Mouse (Mus musculus): Measurements from ENCODE around the gene Cd79a. TPM values are rescaled to one million over a fixed set of nuclear protein-coding genes. Genes with fewer than 3 reads are reported as not detected.

Cd79a gene
- total and polyA plus RNA-seq, 3 experiments = 51.8 to 422 (median 75.2) TPM

- Histone ChIP-seq H3K4me3 (replicated peaks in 1 of 3; ENCODE audit: low read depth in 2 of 3, low read length in 2 of 3, poor library complexity in 1 of 3) (peak overlapping the region; percentile 99 to 100 (median 100)), H3K9me3 (replicated peaks; ENCODE audit: low read length) (no peaks in the 10 kb centered on the region), H3K36me3 (replicated peaks in 1 of 2; ENCODE audit: control insufficient read depth in 1 of 2, insufficient read depth in 1 of 2, low read length in 1 of 2) (peaks cover 51 to 62% of the 10 kb centered on the region in 2 experiments), H3K27ac (ENCODE audit: insufficient read depth, low read depth) (peak overlapping the region; percentile 29; the same call in 1 of the 2 replicates), H3K79me2 (replicated peaks; ENCODE audit: control insufficient read depth, extremely low read depth, insufficient read depth, poor library complexity, severe bottlenecking) (peaks cover 42% of the 10 kb centered on the region), H3K9ac (ENCODE audit: insufficient read depth, low read depth) (peak overlapping the region; percentile 100), H3K27me3 (replicated peaks) (no peaks in the 10 kb centered on the region), H3K4me1 (ENCODE audit: control insufficient read depth in 1 of 2, insufficient read depth in 2 of 2) (peaks cover 0 to 50% of the 10 kb centered on the region in 2 experiments; a peak in 2 of 4 replicates), H3K4me2 (ENCODE audit: insufficient read depth, low read depth, poor library complexity, severe bottlenecking) (peak overlapping the region; percentile 94)
- in situ Hi-C loops (cut with MboI; ENCODE audit: low pct_ligation_motif_present, low pct_unique_long_range_greater_than_20kb, low sequenced_read_pairs) (loop anchor here (5.0 kb wide), 1 partner anchor 65 kb away; no protein-coding TSS in a partner anchor), dilution Hi-C loops (cut with MboI; ENCODE audit: extremely low pct_ligation_motif_present, extremely low pct_unique_long_range_greater_than_20kb, low sequenced_read_pairs) (no loop called here)
- TF ChIP-seq CTCF (conservative IDR thresholded peaks at IDR 0.05 in 1 of 2, IDR thresholded peaks at IDR 0.05 in 1 of 2; ENCODE audit: low read depth in 2 of 2, low read length in 2 of 2) (no peak), SIN3A (IDR thresholded peaks at IDR 0.05; ENCODE audit: low read length) (no peak), MAX (IDR thresholded peaks at IDR 0.05; ENCODE audit: low read length) (no peak), NELFE (IDR thresholded peaks at IDR 0.05; ENCODE audit: low read depth, low read length) (no peak), CHD1 (IDR thresholded peaks at IDR 0.05; ENCODE audit: low read depth, low read length) (no peak), RAD21 (IDR thresholded peaks at IDR 0.05; ENCODE audit: low read depth, low read length) (no peak), NRF1 (IDR thresholded peaks at IDR 0.05; ENCODE audit: low read depth, low read length) (no peak), ZC3H11A (IDR thresholded peaks at IDR 0.05; ENCODE audit: low read depth, low read length) (no peak), MAFK (IDR thresholded peaks at IDR 0.05; ENCODE audit: insufficient replicate concordance, low read length) (no peak), ETS1 (conservative IDR thresholded peaks at IDR 0.05; ENCODE audit: low read depth, low read length) (no peak), HCFC1 (IDR thresholded peaks at IDR 0.05; ENCODE audit: low read depth, low read length) (no peak), ZNF384 (IDR thresholded peaks at IDR 0.05; ENCODE audit: low read depth, low read length) (no peak), MAZ (IDR thresholded peaks at IDR 0.05; ENCODE audit: low read depth, low read length) (no peak), JUND (conservative IDR thresholded peaks at IDR 0.05; ENCODE audit: low read depth, low read length) (no peak), POLR2A (IDR thresholded peaks at IDR 0.05; ENCODE audit: low read depth, low read length) (no peak)
- DNase-seq (ENCODE audit: extremely low read depth) = no peak
These were observed 10.1 kb upstream of the Cd79a start for GRCm38 (mm10) chr7:24887096-24887495.

- H3K36me3 ChIP-seq (replicated peaks in 1 of 2; ENCODE audit: control insufficient read depth in 1 of 2, insufficient read depth in 1 of 2, low read length in 1 of 2) = peaks cover 51 to 62% of the 10 kb centered on the region in 2 experiments
- dilution Hi-C loops (cut with MboI; ENCODE audit: extremely low pct_ligation_motif_present, extremely low pct_unique_long_range_greater_than_20kb, low sequenced_read_pairs) = no loop called here
- no peaks in the 10 kb centered on the region for H3K27me3 ChIP-seq (replicated peaks)
- H3K4me1 ChIP-seq (ENCODE audit: control insufficient read depth in 1 of 2, insufficient read depth in 2 of 2) = peaks cover 3 to 72% of the 10 kb centered on the region in 2 experiments; a peak in 3 of 4 replicates
- H3K9ac ChIP-seq (ENCODE audit: insufficient read depth, low read depth) = no peak overlapping the region
- H3K27ac ChIP-seq (ENCODE audit: insufficient read depth, low read depth) = 0 out of 2 replicates have a peak overlapping the region, but pooled peaks have one; percentile 8
- no peaks in the 10 kb centered on the region for H3K9me3 ChIP-seq (replicated peaks; ENCODE audit: low read length)
- H3K4me2 ChIP-seq (ENCODE audit: insufficient read depth, low read depth, poor library complexity, severe bottlenecking) = no peak overlapping the region
- no peak overlapping the region for H3K4me3 ChIP-seq (replicated peaks in 1 of 3; ENCODE audit: low read depth in 2 of 3, low read length in 2 of 3, poor library complexity in 1 of 3)
- DNase-seq (ENCODE audit: extremely low read depth) = no peak
- in situ Hi-C loops (cut with MboI; ENCODE audit: low pct_ligation_motif_present, low pct_unique_long_range_greater_than_20kb, low sequenced_read_pairs) = loop anchor here (5.0 kb wide), 1 partner anchor 63 kb away; no protein-coding TSS in a partner anchor
- TF ChIP-seq POLR2A (IDR thresholded peaks at IDR 0.05; ENCODE audit: low read depth, low read length) (peak; percentile 4), GABPA (IDR thresholded peaks at IDR 0.05; ENCODE audit: insufficient replicate concordance, low read depth, low read length) (no peak)
- H3K79me2 ChIP-seq (replicated peaks; ENCODE audit: control insufficient read depth, extremely low read depth, insufficient read depth, poor library complexity, severe bottlenecking) = peaks cover 40% of the 10 kb centered on the region
These were observed 7.6 kb upstream of the Cd79a start for GRCm38 (mm10) chr7:24889431-24890220.

Data from CH12.LX (cell line).